Mouse (Mus musculus) adipocyte (in vitro differentiated cells): Measurements from ENCODE around the gene Gbgt1.

Experiments
- DNase-seq: peaks from one replicate; pipeline ENCODE4 v3.0.0-alpha.2; 2016; ENCODE audit warnings: low spot score

Gbgt1 gene

GRCm38 (mm10) chr2:28529856-28530255 lies 33.2 kb downstream of the Gbgt1 start:
- peak; percentile 35 for DNase-seq

- DNase-seq = peak; percentile 84
These were observed 33.6 kb downstream of the Gbgt1 start for GRCm38 (mm10) chr2:28530311-28530710.

GRCm38 (mm10) chr2:28532938-28533771 lies 36.5 kb downstream of the Gbgt1 start:
- DNase-seq = peak; percentile 94

GRCm38 (mm10) chr2:28533901-28534435 lies 37.3 kb downstream of the Gbgt1 start:
- no peak for DNase-seq

GRCm38 (mm10) chr2:28534436-28535262 lies 38.0 kb downstream of the Gbgt1 start:
- DNase-seq = peak; percentile 62

- DNase-seq = no peak
These were observed 38.5 kb downstream of the Gbgt1 start for GRCm38 (mm10) chr2:28535263-28535540.

- no peak for DNase-seq
These were observed 39.0 kb downstream of the Gbgt1 start for GRCm38 (mm10) chr2:28535650-28536049.

GRCm38 (mm10) chr2:28536166-28536565 lies 39.5 kb downstream of the Gbgt1 start:
- no peak for DNase-seq

GRCm38 (mm10) chr2:28536766-28537633 lies 40.3 kb downstream of the Gbgt1 start:
- DNase-seq = no peak

GRCm38 (mm10) chr2:28537634-28537920 lies 40.9 kb downstream of the Gbgt1 start:
- DNase-seq = no peak

GRCm38 (mm10) chr2:28537995-28538816 lies 41.5 kb downstream of the Gbgt1 start:
- peak; percentile 59 for DNase-seq

GRCm38 (mm10) chr2:28538817-28539128 lies 42.1 kb downstream of the Gbgt1 start:
- DNase-seq = peak; percentile 81

GRCm38 (mm10) chr2:28539206-28539605 lies 42.5 kb downstream of the Gbgt1 start:
- DNase-seq = peak; percentile 83

GRCm38 (mm10) chr2:28539949-28540348 lies 43.3 kb downstream of the Gbgt1 start:
- DNase-seq = no peak

GRCm38 (mm10) chr2:28540587-28541227 lies 44.0 kb downstream of the Gbgt1 start:
- DNase-seq = no peak

GRCm38 (mm10) chr2:28543894-28544293 lies 47.2 kb downstream of the Gbgt1 start:
- peak; percentile 48 for DNase-seq

GRCm38 (mm10) chr2:28545976-28546375 lies 49.3 kb downstream of the Gbgt1 start:
- DNase-seq = no peak

GRCm38 (mm10) chr2:28546560-28546959 lies 49.9 kb downstream of the Gbgt1 start:
- DNase-seq = no peak

GRCm38 (mm10) chr2:28547237-28548172 lies 50.8 kb downstream of the Gbgt1 start:
- DNase-seq = peak; percentile 80

GRCm38 (mm10) chr2:28549157-28549556 lies 52.5 kb downstream of the Gbgt1 start:
- no peak for DNase-seq
